ENCODE assay signal across 19 mouse cellular contexts in the genomic region with DNA sequence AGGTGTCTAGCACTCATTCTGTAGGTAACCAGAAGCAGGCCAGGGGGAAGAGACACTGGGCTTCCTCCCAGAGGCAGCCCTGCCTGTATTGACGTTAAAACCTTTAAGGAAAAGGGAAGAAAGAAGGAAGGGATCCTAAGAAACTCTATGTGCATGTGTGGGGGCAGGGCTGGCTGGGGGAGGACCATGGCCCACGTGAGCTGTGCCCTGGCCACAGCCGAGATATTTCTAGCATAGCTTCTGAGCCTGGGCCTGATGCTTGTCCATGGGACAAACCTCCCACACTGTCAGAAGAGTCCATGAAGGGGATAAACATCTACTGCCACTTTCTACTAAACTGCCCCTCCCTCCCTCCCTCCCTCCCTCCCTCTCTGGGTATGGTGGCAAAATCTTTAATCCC. TPM values are rescaled to one million over a fixed set of nuclear protein-coding genes. Genes with fewer than 3 reads are reported as not detected.
"Had no signal": no experiment of that assay in that cellular context is flagged by ENCODE, and none has a peak within 500 bp of the region (broad histone marks: within the 10 kb centered on the region; RNA-seq: fewer than 3 reads in every experiment).

No protein-coding gene starts in this region.

- H3K4me1 ChIP-seq: midbrain, embryonic 15.5 days; neural tube, embryonic 12.5 days had no signal

- ATAC-seq: inflammation-experienced regulatory T-cells, adult 6 months; intestine, postnatal 0 days; liver, embryonic 12.5 days; midbrain, embryonic 15.5 days had no signal

- H3K27me3 ChIP-seq: limb, embryonic 13.5 days; liver, embryonic 12.5 days; midbrain, embryonic 15.5 days; neural tube, embryonic 12.5 days had no signal

- H3K36me3 ChIP-seq: limb, embryonic 13.5 days; liver, embryonic 12.5 days; midbrain, embryonic 15.5 days; neural tube, embryonic 12.5 days had no signal

- H3K4me3 ChIP-seq: limb, embryonic 13.5 days; liver, embryonic 12.5 days; midbrain, embryonic 15.5 days; neural tube, embryonic 12.5 days had no signal

- H3K9ac ChIP-seq: limb, embryonic 13.5 days; liver, embryonic 12.5 days; lung, embryonic 14.5 days; midbrain, embryonic 15.5 days; neural tube, embryonic 12.5 days had no signal

- H3K9me3 ChIP-seq: limb, embryonic 13.5 days; liver, embryonic 12.5 days; midbrain, embryonic 15.5 days; neural tube, embryonic 12.5 days had no signal

- H3K4me2 ChIP-seq: limb, embryonic 13.5 days; liver, embryonic 12.5 days; lung, embryonic 14.5 days; midbrain, embryonic 11.5 days; midbrain, embryonic 15.5 days; neural tube, embryonic 12.5 days had no signal

- DNase-seq: lung, embryonic 14.5 days; lung, postnatal 10 days; lung, postnatal 4 days; spleen, adult 18-20 months; thymus, adult 2 months; thymus, postnatal 25 days had no signal

- H3K27ac ChIP-seq: limb, embryonic 13.5 days; liver, embryonic 12.5 days; midbrain, embryonic 15.5 days; neural tube, embryonic 12.5 days had no signal

RNA-seq across cellular contexts. Expression of gene Slc22a1, which starts 1.8 kb away (rescaled TPM):
- total RNA-seq: layer of hippocampus, adult 8-10 months; megakaryocyte, adult 5-6 weeks; monocyte, adult 5-6 weeks; neutrophil, adult 5-6 weeks had no signal
- polyA plus RNA-seq: liver, embryonic 12.5 days; liver, embryonic 16.5 days; midbrain, embryonic 11.5 days; midbrain, embryonic 15.5 days; neural tube, embryonic 12.5 days; testis, adult 2 months had no signal
